Mouse (Mus musculus) G1E (cell line): ENCODE results near the gene Sesn2. TPM values are rescaled to one million over a fixed set of nuclear protein-coding genes. Genes with fewer than 3 reads are reported as not detected.

Experiments
- ATAC-seq: 2 replicates; pipeline ENCODE4 v1.8.0; 2016; ENCODE audit warnings: mild to moderate bottlenecking; ENCODE audit not compliant: insufficient number of reproducible peaks, poor library complexity, low FRiP score, severe bottlenecking; ENCODE audit errors: extremely low read depth
- DNase-seq: peaks from one replicate; pipeline ENCODE4 v3.0.0; 2012; ENCODE audit warnings: low spot score
- H3K27me3 ChIP-seq: 2 replicates; pipeline ENCODE4 v1.6.1; 2012; ENCODE audit warnings: mild to moderate bottlenecking, low read length, inconsistent platforms; ENCODE audit not compliant: insufficient read depth
- H3K36me3 ChIP-seq: replicated peaks from 2 replicates; pipeline ENCODE3; 2012; ENCODE audit warnings: mild to moderate bottlenecking, inconsistent platforms
- H3K4me1 ChIP-seq: 2 replicates; pipeline ENCODE4 v1.6.1; 2012; ENCODE audit warnings: low read depth, low read length, inconsistent platforms, mixed read lengths; ENCODE audit not compliant: insufficient read depth
- H3K4me3 ChIP-seq: 2 replicates; pipeline ENCODE4 v1.5.1; 2012; ENCODE audit warnings: low read depth, mild to moderate bottlenecking, inconsistent platforms, low read length, moderate library complexity, mixed read lengths
- H3K9me3 ChIP-seq: replicated peaks from 2 replicates; pipeline ENCODE4 v1.6.1; 2012; ENCODE audit warnings: inconsistent platforms
- CTCF ChIP-seq: IDR thresholded peaks from 2 replicates; pipeline ENCODE4 v1.5.1; 2012; ENCODE audit warnings: low read depth, low read length, inconsistent platforms, mixed read lengths
- GATA1 ChIP-seq: IDR thresholded peaks from 2 replicates; pipeline ENCODE4 v1.6.1; 2012; ENCODE audit warnings: borderline replicate concordance, low read length, inconsistent platforms, mixed read lengths
- GATA2 ChIP-seq: IDR thresholded peaks from 2 replicates; pipeline ENCODE4 v1.6.1; 2012; ENCODE audit warnings: low read depth, low read length, inconsistent platforms, borderline replicate concordance
- POLR2AphosphoS5 ChIP-seq: IDR thresholded peaks from 2 replicates; pipeline ENCODE4 v1.6.1; 2012; ENCODE audit warnings: low read depth, low read length, inconsistent platforms; ENCODE audit not compliant: insufficient replicate concordance
- TAL1 ChIP-seq: conservative IDR thresholded peaks from 2 replicates; pipeline ENCODE4 v1.6.1; 2012; ENCODE audit warnings: low read depth, low read length, inconsistent platforms, mixed read lengths
- polyA plus RNA-seq: library from polyadenylated mRNA; stranded (reverse); fragments of >175 nt; gene quantifications from 2 replicates; pipeline ENCODE4 v1.2.3, GENCODE M21; 2012
- total RNA-seq, 2 experiments: library from RNA; stranded (forward) in 1 of 2; stranded (reverse) in 1 of 2; fragments of 200-1000 nt in 1 of 2; fragments of >200 nt in 1 of 2; fragmentation: Nextera tagmentation in 1 of 2; gene quantifications; 2 replicates each; pipeline ENCODE4 v1.2.3; 2014 to 2017

The Sesn2 gene
- total and polyA plus RNA-seq, 3 experiments, result 7.5 to 51.8 (median 41.0) TPM

GRCm38 (mm10) chr4:132460225-132460624, 50.1 kb downstream of the Sesn2 start:
- DNase-seq (no peak), ATAC-seq (no peak)
- TF ChIP-seq TAL1 (no peak), POLR2AphosphoS5 (no peak), CTCF (no peak), GATA1 (no peak), GATA2 (no peak)
- H3K4me3 ChIP-seq, result no peak overlapping the region
- peaks cover 64% of the 10 kb centered on the region for H3K36me3 ChIP-seq
- no peaks in the 10 kb centered on the region for H3K27me3 ChIP-seq
- H3K4me1 ChIP-seq, result peaks cover 62% of the 10 kb centered on the region
- no peaks in the 10 kb centered on the region for H3K9me3 ChIP-seq

DNA sequence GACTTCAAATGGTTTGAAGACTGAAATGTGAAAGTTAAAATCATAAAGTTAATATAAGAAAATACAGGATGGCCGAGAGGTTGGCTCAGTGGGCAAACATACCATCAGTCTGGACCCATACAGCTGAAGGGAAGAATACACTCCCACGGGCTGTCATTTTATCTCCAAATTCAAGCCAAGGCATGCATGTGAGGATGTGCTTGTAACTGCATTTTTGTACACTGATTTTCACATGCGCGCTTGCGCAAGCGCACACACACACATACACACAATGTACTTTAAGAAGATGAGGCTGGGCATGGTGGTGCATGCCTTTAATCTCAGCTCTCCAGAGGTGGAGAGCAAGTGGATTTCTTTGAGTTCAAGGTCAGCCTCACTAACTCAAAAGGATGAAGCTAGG, 54.7 kb downstream of the Sesn2 start:
- no peaks in the 10 kb centered on the region for H3K27me3 ChIP-seq
- TF ChIP-seq GATA2 (no peak), CTCF (no peak), TAL1 (no peak), GATA1 (no peak), POLR2AphosphoS5 (no peak)
- ATAC-seq, result no peak
- no peak for DNase-seq
- peaks cover 29% of the 10 kb centered on the region for H3K4me1 ChIP-seq
- H3K9me3 ChIP-seq, result no peaks in the 10 kb centered on the region
- no peak overlapping the region for H3K4me3 ChIP-seq
- H3K36me3 ChIP-seq, result peaks cover 49% of the 10 kb centered on the region

DNA sequence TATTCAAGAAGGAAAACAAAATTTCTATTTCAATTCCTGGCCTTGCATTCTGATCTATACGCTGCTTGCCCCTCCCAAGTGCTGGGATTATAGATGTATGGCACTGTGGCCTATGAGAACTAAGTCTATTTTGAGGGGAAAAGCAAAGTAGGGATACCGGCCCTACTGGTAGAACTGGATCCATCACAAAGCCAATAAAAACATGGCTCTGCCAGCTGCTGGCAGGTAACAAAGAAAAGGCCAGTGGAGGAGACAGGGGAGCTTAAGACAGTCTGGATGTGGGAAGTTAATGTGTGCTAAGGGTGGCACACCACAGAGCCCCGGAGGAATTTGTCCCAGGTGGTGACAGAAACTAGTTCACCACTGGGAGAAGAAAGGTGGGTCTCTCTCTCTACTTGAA, 55.2 kb downstream of the Sesn2 start:
- TF ChIP-seq GATA2 (no peak), TAL1 (no peak)
- Histone ChIP-seq H3K4me1 (peaks cover 28% of the 10 kb centered on the region), H3K36me3 (peaks cover 44% of the 10 kb centered on the region), H3K4me3 (no peak overlapping the region), H3K27me3 (no peaks in the 10 kb centered on the region), H3K9me3 (no peaks in the 10 kb centered on the region)
- no peak for ATAC-seq
- no peak for DNase-seq

DNA sequence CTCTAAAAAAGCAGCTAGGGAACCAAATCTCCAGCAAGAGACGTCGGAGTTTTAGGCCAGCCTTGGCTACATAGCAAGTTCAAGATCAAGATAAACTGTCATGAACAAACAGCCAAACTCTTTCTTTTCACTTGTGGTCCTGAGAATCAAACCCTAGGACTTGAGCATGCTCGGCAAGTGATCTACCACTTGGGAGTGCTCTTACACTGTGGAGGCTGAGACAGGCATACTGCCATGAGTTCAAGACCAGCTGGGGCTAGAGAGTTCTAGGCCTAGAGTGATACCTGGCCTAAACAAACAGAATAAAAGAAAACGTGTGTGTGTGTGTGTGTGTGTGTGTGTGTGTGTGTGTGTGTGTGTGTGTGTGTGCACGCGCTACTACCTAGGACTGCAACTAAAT, 56.1 kb downstream of the Sesn2 start:
- ATAC-seq, result no peak
- DNase-seq, result no peak
- Histone ChIP-seq H3K4me3 (no peak overlapping the region), H3K27me3 (no peaks in the 10 kb centered on the region), H3K9me3 (no peaks in the 10 kb centered on the region), H3K4me1 (peaks cover 26% of the 10 kb centered on the region), H3K36me3 (peaks cover 35% of the 10 kb centered on the region)
- TF ChIP-seq GATA2 (no peak), CTCF (no peak), GATA1 (no peak), TAL1 (no peak), POLR2AphosphoS5 (no peak)

- DNase-seq, result no peak
- ATAC-seq, result no peak
- H3K4me3 ChIP-seq, result no peak overlapping the region
- peaks cover 5% of the 10 kb centered on the region; the same call in 1 of the 2 replicates for H3K27me3 ChIP-seq
- H3K9me3 ChIP-seq, result no peaks in the 10 kb centered on the region
- TF ChIP-seq POLR2AphosphoS5, result no peak
- TF ChIP-seq GATA2, result no peak
- no peak for TF ChIP-seq TAL1
- TF ChIP-seq CTCF, result no peak
- no peak for TF ChIP-seq GATA1
- no peaks in the 10 kb centered on the region for H3K36me3 ChIP-seq
- H3K4me1 ChIP-seq, result peaks cover 17% of the 10 kb centered on the region
Measured at GRCm38 (mm10) chr4:132449778-132450177, 60.5 kb downstream of the Sesn2 start.

DNA sequence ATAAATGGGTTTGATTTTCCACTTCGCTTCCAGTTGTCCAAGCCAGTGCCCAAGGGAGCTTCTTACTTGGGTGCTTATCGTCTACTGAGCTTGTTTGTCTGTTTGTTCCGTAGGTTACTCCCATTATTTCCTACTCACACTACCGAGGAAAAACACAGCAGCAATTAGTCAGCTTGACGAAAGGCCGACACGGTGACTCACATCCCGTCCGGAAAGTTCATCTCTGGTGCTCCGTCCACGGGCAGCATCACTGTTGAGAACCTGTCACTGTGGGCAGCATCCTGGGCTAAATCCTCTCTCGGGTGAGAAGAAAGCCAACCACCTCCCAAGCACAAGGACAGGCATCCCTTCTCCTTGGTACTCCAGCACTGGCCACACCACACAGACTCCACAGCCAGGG, 64.2 kb downstream of the Sesn2 start:
- TF ChIP-seq GATA1 (no peak), GATA2 (no peak), CTCF (no peak), TAL1 (no peak), POLR2AphosphoS5 (no peak)
- no peaks in the 10 kb centered on the region for H3K9me3 ChIP-seq
- no peak for DNase-seq
- peaks cover 19% of the 10 kb centered on the region for H3K4me1 ChIP-seq
- H3K27me3 ChIP-seq, result peaks cover 7% of the 10 kb centered on the region; the same call in 1 of the 2 replicates
- no peak overlapping the region for H3K4me3 ChIP-seq
- H3K36me3 ChIP-seq, result no peaks in the 10 kb centered on the region
- ATAC-seq, result no peak

GRCm38 (mm10) chr4:132444516-132444915, 65.8 kb downstream of the Sesn2 start:
- H3K4me3 ChIP-seq, result no peak overlapping the region
- peaks cover 16% of the 10 kb centered on the region for H3K4me1 ChIP-seq
- H3K9me3 ChIP-seq, result no peaks in the 10 kb centered on the region
- no peaks in the 10 kb centered on the region for H3K36me3 ChIP-seq
- TF ChIP-seq GATA2 (no peak), TAL1 (no peak), GATA1 (no peak), POLR2AphosphoS5 (no peak), CTCF (no peak)
- DNase-seq, result no peak
- no peak for ATAC-seq
- peaks cover 7% of the 10 kb centered on the region; the same call in 1 of the 2 replicates for H3K27me3 ChIP-seq

Other genes starting within 250 kb of the Sesn2 start
- 16.8 and 25.4 TPM in 2 replicates for gene Gmeb1, start 248.9 kb downstream of the Sesn2 start, total RNA-seq (2014; fragmentation: Nextera tagmentation)
- gene Gmeb1, start 248.9 kb downstream of the Sesn2 start, total RNA-seq (2017), result 16.1 and 16.5 TPM in 2 replicates
- 13.5 and 19.2 TPM in 2 replicates for gene Gmeb1, start 248.9 kb downstream of the Sesn2 start, polyA plus RNA-seq
- 52.8 and 64.5 TPM in 2 replicates for gene Taf12, start 236.1 kb downstream of the Sesn2 start, total RNA-seq (2014; fragmentation: Nextera tagmentation)
- gene Taf12, start 236.1 kb downstream of the Sesn2 start, total RNA-seq (2017), result 48.7 and 63.3 TPM in 2 replicates
- gene Taf12, start 236.1 kb downstream of the Sesn2 start, polyA plus RNA-seq, result 15.9 and 16.8 TPM in 2 replicates
- gene Rab42, start 207.1 kb downstream of the Sesn2 start, total RNA-seq (2014; fragmentation: Nextera tagmentation), result 1.4 TPM in 1 of 2 replicates, not detected in the other
- 0.52 TPM in 1 of 2 replicates, not detected in the other for gene Rab42, start 207.1 kb downstream of the Sesn2 start, total RNA-seq (2017)
- 0.95 and 1.0 TPM in 2 replicates for gene Rab42, start 207.1 kb downstream of the Sesn2 start, polyA plus RNA-seq
- gene Trnau1ap, start 181.0 kb downstream of the Sesn2 start, total RNA-seq (2014; fragmentation: Nextera tagmentation), result 21.6 and 22.8 TPM in 2 replicates
- gene Trnau1ap, start 181.0 kb downstream of the Sesn2 start, total RNA-seq (2017), result 40.2 and 49.0 TPM in 2 replicates
- gene Trnau1ap, start 181.0 kb downstream of the Sesn2 start, polyA plus RNA-seq, result 29.1 and 37.6 TPM in 2 replicates
- 24.2 and 26.8 TPM in 2 replicates for gene Rcc1, start 156.9 kb downstream of the Sesn2 start, total RNA-seq (2014; fragmentation: Nextera tagmentation)
- 38.6 and 39.2 TPM in 2 replicates for gene Rcc1, start 156.9 kb downstream of the Sesn2 start, total RNA-seq (2017)
- 70.0 and 86.0 TPM in 2 replicates for gene Rcc1, start 156.9 kb downstream of the Sesn2 start, polyA plus RNA-seq
- gene Phactr4, start 88.0 kb downstream of the Sesn2 start, total RNA-seq (2014; fragmentation: Nextera tagmentation), result 72.5 and 86.2 TPM in 2 replicates
- gene Phactr4, start 88.0 kb downstream of the Sesn2 start, total RNA-seq (2017), result 5.5 and 7.7 TPM in 2 replicates
- 15.0 and 15.2 TPM in 2 replicates for gene Phactr4, start 88.0 kb downstream of the Sesn2 start, polyA plus RNA-seq
- gene Med18, start 46.6 kb downstream of the Sesn2 start, total RNA-seq (2014; fragmentation: Nextera tagmentation), result 20.5 and 21.2 TPM in 2 replicates
- 20.9 and 22.2 TPM in 2 replicates for gene Med18, start 46.6 kb downstream of the Sesn2 start, total RNA-seq (2017)
- gene Med18, start 46.6 kb downstream of the Sesn2 start, polyA plus RNA-seq, result 7.8 and 8.1 TPM in 2 replicates
- gene Atpif1, start 23.2 kb upstream of the Sesn2 start, total RNA-seq (2014; fragmentation: Nextera tagmentation), result 797 and 914 TPM in 2 replicates
- 868 and 1,005 TPM in 2 replicates for gene Atpif1, start 23.2 kb upstream of the Sesn2 start, total RNA-seq (2017)
- gene Atpif1, start 23.2 kb upstream of the Sesn2 start, polyA plus RNA-seq, result 155 and 240 TPM in 2 replicates
- 240 and 275 TPM in 2 replicates for gene Dnajc8, start 25.0 kb upstream of the Sesn2 start, total RNA-seq (2014; fragmentation: Nextera tagmentation)
- gene Dnajc8, start 25.0 kb upstream of the Sesn2 start, total RNA-seq (2017), result 329 and 337 TPM in 2 replicates
- 164 and 213 TPM in 2 replicates for gene Dnajc8, start 25.0 kb upstream of the Sesn2 start, polyA plus RNA-seq
- gene Ptafr, start 53.6 kb upstream of the Sesn2 start, total RNA-seq (2014; fragmentation: Nextera tagmentation), result not detected in 2 replicates
- 2.0 and 2.1 TPM in 2 replicates for gene Ptafr, start 53.6 kb upstream of the Sesn2 start, total RNA-seq (2017)
- gene Ptafr, start 53.6 kb upstream of the Sesn2 start, polyA plus RNA-seq, result 0.02 and 0.03 TPM in 2 replicates
- 82.6 and 101 TPM in 2 replicates for gene Eya3, start 128.5 kb upstream of the Sesn2 start, total RNA-seq (2014; fragmentation: Nextera tagmentation)
- gene Eya3, start 128.5 kb upstream of the Sesn2 start, total RNA-seq (2017), result 31.0 and 35.0 TPM in 2 replicates
- 2.2 and 4.3 TPM in 2 replicates for gene Eya3, start 128.5 kb upstream of the Sesn2 start, polyA plus RNA-seq
- 0.75 and 1.2 TPM in 2 replicates for gene Xkr8, start 222.0 kb upstream of the Sesn2 start, total RNA-seq (2014; fragmentation: Nextera tagmentation)
- 1.6 and 5.1 TPM in 2 replicates for gene Xkr8, start 222.0 kb upstream of the Sesn2 start, total RNA-seq (2017)
- 0.17 and 0.46 TPM in 2 replicates for gene Xkr8, start 222.0 kb upstream of the Sesn2 start, polyA plus RNA-seq
- gene Smpdl3b, start 246.8 kb upstream of the Sesn2 start, total RNA-seq (2014; fragmentation: Nextera tagmentation), result not detected in 2 replicates
- gene Smpdl3b, start 246.8 kb upstream of the Sesn2 start, total RNA-seq (2017), result 0.23 and 0.33 TPM in 2 replicates
- 0.04 and 0.08 TPM in 2 replicates for gene Smpdl3b, start 246.8 kb upstream of the Sesn2 start, polyA plus RNA-seq